Mouse (Mus musculus): ENCODE measurements around the gene Zfp646. TPM values are rescaled to one million over a fixed set of nuclear protein-coding genes. Genes with fewer than 3 reads are reported as not detected.

Zfp646 gene
- total RNA-seq, 2 experiments from 2014 or later: 50.2 to 55.8 TPM

Other genes with a start within 250 kb of the Zfp646 start
- gene Bcl7c, start 167.3 kb upstream of the Zfp646 start, total RNA-seq (2021): 100 to 1,000 TPM; 129 to 135 TPM
- gene Ctf1, start 163.5 kb upstream of the Zfp646 start, total RNA-seq (2021): 1 to 10 TPM; 5.2 to 5.4 TPM
- gene Ctf2, start 144.1 kb upstream of the Zfp646 start, total RNA-seq (2021): not detected
- gene Fbxl19, start 131.7 kb upstream of the Zfp646 start, total RNA-seq (2021): 10 to 100 TPM; 24.6 to 26.0 TPM
- gene Orai3, start 106.4 kb upstream of the Zfp646 start, total RNA-seq (2021): 10 to 100 TPM; 26.7 to 28.9 TPM
- gene Setd1a, start 99.6 kb upstream of the Zfp646 start, total RNA-seq (2021): 10 to 100 TPM; 63.9 to 64.9 TPM
- 1 to 10 TPM; 6.2 to 8.1 TPM for gene Gm49388, start 90.6 kb upstream of the Zfp646 start, total RNA-seq (2021)
- gene Hsd3b7, start 75.6 kb upstream of the Zfp646 start, total RNA-seq (2021): 10 to 100 TPM; 36.9 to 49.1 TPM
- 100 to 1,000 TPM; 101 to 106 TPM for gene Stx4a, start 51.9 kb upstream of the Zfp646 start, total RNA-seq (2021)
- 10 to 100 TPM; 11.8 to 12.2 TPM for gene Stx1b, start 51.7 kb upstream of the Zfp646 start, total RNA-seq (2021)
- gene Zfp668, start 607 bp downstream of the Zfp646 start, total RNA-seq (2021): 10 to 100 TPM; 13.4 to 13.7 TPM
- 1 to 10 TPM in 1 of 2 experiments, under 1 TPM in 1; 0.87 to 2.9 TPM for gene Prss53, start 14.7 kb downstream of the Zfp646 start, total RNA-seq (2021)
- gene Gm21974, start 19.2 kb downstream of the Zfp646 start, total RNA-seq (2021): not detected
- 10 to 100 TPM; 71.8 to 93.6 TPM for gene Vkorc1, start 19.4 kb downstream of the Zfp646 start, total RNA-seq (2021)
- gene Bckdk, start 27.9 kb downstream of the Zfp646 start, total RNA-seq (2021): 100 to 1,000 TPM; 105 to 112 TPM
- gene Kat8, start 36.3 kb downstream of the Zfp646 start, total RNA-seq (2021): 10 to 100 TPM; 27.5 to 30.8 TPM
- gene Prss8, start 53.9 kb downstream of the Zfp646 start, total RNA-seq (2021): 10 to 100 TPM in 1 of 2 experiments, 1 to 10 TPM in 1; 1.2 to 13.9 TPM
- gene Prss36, start 70.5 kb downstream of the Zfp646 start, total RNA-seq (2021): 1 to 10 TPM; 6.4 to 8.1 TPM
- gene Fus, start 91.2 kb downstream of the Zfp646 start, total RNA-seq (2021): 100 to 1,000 TPM; 555 to 559 TPM
- 10 to 100 TPM; 14.7 to 15.3 TPM for gene Pycard, start 117.6 kb downstream of the Zfp646 start, total RNA-seq (2021)
- gene Trim72, start 127.7 kb downstream of the Zfp646 start, total RNA-seq (2021): 1 to 10 TPM; 3.4 to 8.6 TPM
- 1 to 10 TPM; 3.3 to 5.6 TPM for gene Itgam, start 186.4 kb downstream of the Zfp646 start, total RNA-seq (2021)
- not detected for gene Gm49368, start 186.5 kb downstream of the Zfp646 start, total RNA-seq (2021)

All from adrenal gland, postnatal 4 days (tissue).